Mouse (Mus musculus): ENCODE data around the gene Hebp1. TPM values are rescaled to one million over a fixed set of nuclear protein-coding genes. Genes with fewer than 3 reads are reported as not detected.

Hebp1 gene
- total RNA-seq, 4 experiments from 2014 or later: 13.4 to 37.5 (median 24.8) TPM

GRCm38 (mm10) chr6:135197446-135197845 is 376 bp downstream of the Hebp1 start:
- DNase-seq: no peak

GRCm38 (mm10) chr6:135196707-135197106 is 1.1 kb downstream of the Hebp1 start:
- DNase-seq: no peak

- no peak for DNase-seq
Observed at GRCm38 (mm10) chr6:135194907-135195306, 2.9 kb downstream of the Hebp1 start.

GRCm38 (mm10) chr6:135193733-135194132 is 4.1 kb downstream of the Hebp1 start:
- DNase-seq: no peak

- peak; percentile 69 for DNase-seq
Observed at GRCm38 (mm10) chr6:135192993-135193392, 4.8 kb downstream of the Hebp1 start.

DNA sequence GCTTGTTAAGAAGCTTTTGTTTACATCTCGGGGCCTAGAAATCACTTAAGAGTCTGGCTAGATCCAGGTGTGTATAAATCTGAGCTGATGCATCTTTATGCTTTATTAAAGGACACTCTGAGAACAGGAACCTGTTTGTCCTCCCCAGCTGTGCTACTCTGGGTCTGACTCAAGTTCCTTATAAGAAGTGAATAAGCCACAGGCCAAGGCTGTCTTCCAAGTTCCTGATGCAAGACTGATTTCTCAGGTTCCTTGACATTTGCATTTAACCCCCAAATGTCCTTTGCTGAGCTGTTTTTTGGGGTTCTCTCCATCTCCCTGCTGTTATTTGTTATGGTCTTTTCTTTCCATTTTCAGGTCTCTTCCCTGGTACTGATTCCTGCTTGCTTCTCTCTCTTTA is 5.9 kb downstream of the Hebp1 start:
- no peak for DNase-seq

DNA sequence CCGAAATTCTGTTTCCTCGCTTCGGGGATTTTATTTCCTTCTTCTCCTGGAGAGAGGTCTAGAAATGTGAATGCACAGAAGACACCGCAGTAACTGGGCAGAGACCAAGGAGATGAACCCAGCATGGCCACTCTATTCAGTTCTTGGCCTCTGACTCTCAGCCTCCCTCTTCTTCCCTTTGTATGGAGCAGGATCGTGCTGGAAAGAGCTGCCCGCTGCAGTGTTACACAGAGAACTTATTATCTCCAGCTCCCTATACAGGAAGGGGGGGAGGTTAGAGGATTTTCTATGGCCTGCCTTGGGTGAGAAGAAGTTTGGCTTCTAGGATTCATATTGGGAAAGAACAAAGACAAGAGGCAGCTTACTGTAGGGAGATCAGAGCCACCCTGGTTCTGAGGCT is 7.7 kb downstream of the Hebp1 start:
- no peak for DNase-seq

- DNase-seq: no peak
Observed at GRCm38 (mm10) chr6:135188629-135189028, 9.2 kb downstream of the Hebp1 start.

GRCm38 (mm10) chr6:135187076-135187917 is 10.5 kb downstream of the Hebp1 start:
- DNase-seq: no peak

DNA sequence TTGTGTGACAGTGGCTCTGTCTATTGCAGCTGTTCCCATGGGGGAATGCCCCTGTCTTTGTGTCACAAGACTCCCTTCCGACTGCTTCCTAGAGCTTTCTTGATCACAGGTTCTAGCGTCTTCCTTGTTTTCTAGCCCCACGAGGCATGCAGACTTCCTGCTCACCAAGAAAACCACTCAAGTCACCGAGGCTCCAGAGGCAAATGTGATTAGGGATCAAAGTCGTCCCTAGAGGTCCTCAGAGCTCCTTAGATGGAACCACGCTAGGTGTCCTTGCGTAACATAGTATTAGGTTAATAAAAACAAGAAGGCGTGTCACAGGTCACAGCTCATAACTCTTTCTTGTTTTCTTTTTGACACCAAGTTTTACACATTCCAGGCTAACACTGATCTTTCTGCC is 13.9 kb downstream of the Hebp1 start:
- DNase-seq: no peak

DNA sequence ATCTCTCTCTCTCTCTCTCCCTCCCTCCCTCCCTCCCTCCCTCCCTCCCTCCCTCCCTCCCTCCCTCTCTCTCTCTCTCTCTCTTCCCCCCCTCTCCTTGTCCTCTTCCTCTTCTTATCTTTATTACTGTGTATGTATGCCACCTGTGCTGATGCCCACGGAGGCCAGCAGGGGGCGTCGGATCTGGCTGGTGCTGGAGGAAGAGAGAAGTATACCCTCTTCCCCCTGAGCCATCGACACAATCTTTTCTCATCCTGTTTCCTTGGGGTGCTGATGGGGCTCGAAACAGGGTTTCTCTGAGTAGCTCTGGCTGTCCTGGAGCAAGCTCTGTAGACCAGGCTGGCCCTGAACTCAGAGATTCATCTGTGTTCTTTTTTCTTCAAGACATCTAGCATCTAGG is 14.9 kb downstream of the Hebp1 start:
- DNase-seq: no peak

GRCm38 (mm10) chr6:135178599-135178998 is 19.2 kb downstream of the Hebp1 start:
- DNase-seq: no peak

DNA sequence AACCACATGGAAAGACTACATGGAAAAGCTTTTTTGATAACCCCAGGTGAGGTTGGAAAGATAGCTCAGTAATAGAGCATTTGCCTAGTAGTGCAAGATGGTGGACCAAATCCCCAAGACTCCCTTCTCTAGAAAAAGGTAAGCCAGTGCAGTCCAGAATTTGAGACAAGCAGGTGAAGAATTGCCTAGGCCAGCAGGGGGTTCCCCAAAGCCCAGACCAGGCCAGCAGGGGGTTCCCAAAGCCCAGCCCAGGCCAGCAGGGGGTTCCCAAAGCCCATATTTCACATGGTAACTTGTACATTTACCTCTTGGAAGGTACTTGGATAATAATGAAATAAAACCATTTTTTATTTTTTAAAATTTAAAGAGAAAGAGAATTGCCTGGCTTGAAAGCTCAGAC is 20.6 kb downstream of the Hebp1 start:
- DNase-seq: no peak

DNA sequence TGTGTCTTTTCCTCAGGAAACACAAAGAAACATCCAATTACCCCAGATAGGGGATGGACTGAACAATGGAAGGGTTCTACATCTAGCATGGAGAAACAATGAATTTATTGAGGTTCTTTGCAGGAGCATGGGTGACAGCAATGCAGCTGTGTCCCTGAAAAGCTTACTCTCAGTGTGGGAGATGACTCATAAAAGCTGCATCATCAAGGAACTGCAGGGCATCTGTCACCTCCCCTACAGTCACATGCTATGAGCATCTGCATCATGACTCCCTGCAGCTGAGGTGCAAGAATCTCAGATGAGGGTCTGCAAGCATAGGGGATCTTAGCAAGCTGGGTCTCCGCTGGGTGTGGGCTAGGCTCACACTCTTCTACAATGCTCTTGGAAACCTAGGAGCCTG is 22.8 kb downstream of the Hebp1 start:
- DNase-seq: peak; percentile 27

- no peak for DNase-seq
Observed at GRCm38 (mm10) chr6:135171736-135172135, 26.1 kb downstream of the Hebp1 start.

DNA sequence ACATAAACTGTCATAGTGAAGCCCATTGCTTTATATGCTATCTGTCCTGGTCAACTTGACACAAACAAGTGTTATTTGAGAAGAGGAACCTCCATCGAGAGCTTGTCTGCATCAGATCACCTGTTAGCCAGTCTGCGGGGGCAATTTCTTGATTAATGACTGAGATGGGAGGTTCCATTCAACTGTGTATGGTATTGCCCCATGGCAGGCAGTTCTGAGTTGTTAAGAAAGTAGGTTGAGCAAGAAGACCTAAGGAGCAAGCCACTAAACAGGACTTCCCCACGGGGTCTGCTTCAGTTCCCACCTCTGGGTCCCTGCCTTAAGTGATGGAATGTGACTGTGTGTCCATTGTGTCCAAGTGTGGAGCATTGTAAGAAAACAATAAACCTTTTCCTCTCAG is 28.6 kb downstream of the Hebp1 start:
- DNase-seq: no peak

DNA sequence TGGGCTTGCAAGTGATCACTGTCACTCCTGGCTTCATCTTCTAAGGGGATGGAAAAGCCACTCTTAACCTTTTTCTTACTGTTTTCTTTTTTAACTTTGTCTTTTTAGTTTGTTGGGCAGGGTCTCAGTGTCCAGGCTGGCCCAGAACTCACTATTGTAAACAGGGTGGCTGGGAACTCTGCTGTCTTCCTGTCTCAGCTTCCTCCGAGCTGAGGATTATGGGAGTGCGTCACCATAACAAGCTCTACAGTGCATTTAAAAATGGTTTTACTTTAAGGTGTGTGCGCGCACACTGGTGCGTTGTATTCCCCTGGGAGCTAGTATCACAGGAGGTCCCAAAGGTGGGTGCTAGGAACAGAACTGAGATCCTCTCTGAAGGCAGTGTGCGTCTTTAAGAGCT is 29.4 kb downstream of the Hebp1 start:
- DNase-seq: no peak

GRCm38 (mm10) chr6:135167380-135168311 is 30.2 kb downstream of the Hebp1 start:
- DNase-seq: peak; percentile 69

- no peak for DNase-seq
Observed at GRCm38 (mm10) chr6:135166712-135167111, 31.1 kb downstream of the Hebp1 start.

GRCm38 (mm10) chr6:135166262-135166661 is 31.6 kb downstream of the Hebp1 start:
- no peak for DNase-seq

GRCm38 (mm10) chr6:135165706-135166105 is 32.1 kb downstream of the Hebp1 start:
- no peak for DNase-seq

- no peak for DNase-seq
Observed at GRCm38 (mm10) chr6:135165191-135165590, 32.6 kb downstream of the Hebp1 start.

DNA sequence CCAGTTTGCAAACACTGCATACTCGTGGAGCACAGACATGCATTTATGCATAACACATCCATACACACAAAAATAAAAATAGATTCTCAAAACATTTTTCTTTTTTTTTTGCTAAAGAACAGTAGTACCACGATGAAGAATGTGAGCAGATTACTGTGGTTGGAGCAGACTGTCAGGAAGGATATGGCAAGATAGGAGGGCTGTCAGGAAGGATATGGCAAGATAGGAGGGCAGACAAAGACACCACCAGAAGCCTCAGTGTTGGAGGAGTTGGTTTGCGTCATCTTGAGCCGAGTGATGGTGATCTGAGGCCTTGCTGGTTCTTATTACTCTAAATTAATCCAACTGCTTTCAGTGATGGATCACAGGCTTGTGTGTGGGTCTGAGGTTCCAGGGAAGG is 35.0 kb downstream of the Hebp1 start:
- DNase-seq: no peak

GRCm38 (mm10) chr6:135162311-135162710 is 35.5 kb downstream of the Hebp1 start:
- no peak for DNase-seq
